Mouse (Mus musculus) testis, adult 2 months (tissue): ENCODE measurements around the gene Abt1. TPM values are rescaled to one million over a fixed set of nuclear protein-coding genes. Genes with fewer than 3 reads are reported as not detected.

Experiments
- H3K27ac ChIP-seq: fragments of 200-500 bp; 2 replicates; pipeline ENCODE4 v1.5.1; 2012; ENCODE audit warnings: low read depth, low read length; ENCODE audit not compliant: control insufficient read depth, insufficient read depth
- H3K27me3 ChIP-seq: fragments of 200-500 bp; 2 replicates; pipeline ENCODE4 v1.6.1; 2012; ENCODE audit warnings: mild to moderate bottlenecking, low read length, moderate library complexity; ENCODE audit not compliant: control insufficient read depth, insufficient read depth
- H3K36me3 ChIP-seq: fragments of 200-500 bp; 2 replicates; pipeline ENCODE4 v1.6.1; 2012; ENCODE audit warnings: mild to moderate bottlenecking, low read length; ENCODE audit not compliant: control insufficient read depth, insufficient read depth
- H3K4me1 ChIP-seq: fragments of 200-500 bp; 2 replicates; pipeline ENCODE4 v1.6.1; 2012; ENCODE audit warnings: low read length; ENCODE audit not compliant: control insufficient read depth, insufficient read depth
- H3K4me3 ChIP-seq: fragments of 200-500 bp; 2 replicates; pipeline ENCODE4 v1.5.1; 2012; ENCODE audit warnings: low read depth, mild to moderate bottlenecking, low read length, moderate library complexity, mixed read lengths; ENCODE audit not compliant: control insufficient read depth
- CTCF ChIP-seq: fragments of 200-500 bp; IDR thresholded peaks from 2 replicates; pipeline ENCODE4 v1.5.1; 2012; ENCODE audit warnings: low read depth, mild to moderate bottlenecking, inconsistent platforms, low read length, moderate library complexity; ENCODE audit not compliant: control insufficient read depth, insufficient read depth, insufficient replicate concordance
- POLR2A ChIP-seq: fragments of 200-500 bp; IDR thresholded peaks from 2 replicates; pipeline ENCODE4 v1.6.1; 2012; ENCODE audit warnings: low read depth, mild to moderate bottlenecking, inconsistent platforms, low read length, moderate library complexity; ENCODE audit not compliant: control insufficient read depth
- polyA plus RNA-seq: library from polyadenylated mRNA; depleted of rRNA; stranded (reverse); fragments of >200 nt; gene quantifications from 2 replicates; pipeline ENCODE4 v1.2.3, GENCODE M21; 2012

Gene Abt1
- polyA plus RNA-seq, 1 experiment, result 2.0 TPM

DNA sequence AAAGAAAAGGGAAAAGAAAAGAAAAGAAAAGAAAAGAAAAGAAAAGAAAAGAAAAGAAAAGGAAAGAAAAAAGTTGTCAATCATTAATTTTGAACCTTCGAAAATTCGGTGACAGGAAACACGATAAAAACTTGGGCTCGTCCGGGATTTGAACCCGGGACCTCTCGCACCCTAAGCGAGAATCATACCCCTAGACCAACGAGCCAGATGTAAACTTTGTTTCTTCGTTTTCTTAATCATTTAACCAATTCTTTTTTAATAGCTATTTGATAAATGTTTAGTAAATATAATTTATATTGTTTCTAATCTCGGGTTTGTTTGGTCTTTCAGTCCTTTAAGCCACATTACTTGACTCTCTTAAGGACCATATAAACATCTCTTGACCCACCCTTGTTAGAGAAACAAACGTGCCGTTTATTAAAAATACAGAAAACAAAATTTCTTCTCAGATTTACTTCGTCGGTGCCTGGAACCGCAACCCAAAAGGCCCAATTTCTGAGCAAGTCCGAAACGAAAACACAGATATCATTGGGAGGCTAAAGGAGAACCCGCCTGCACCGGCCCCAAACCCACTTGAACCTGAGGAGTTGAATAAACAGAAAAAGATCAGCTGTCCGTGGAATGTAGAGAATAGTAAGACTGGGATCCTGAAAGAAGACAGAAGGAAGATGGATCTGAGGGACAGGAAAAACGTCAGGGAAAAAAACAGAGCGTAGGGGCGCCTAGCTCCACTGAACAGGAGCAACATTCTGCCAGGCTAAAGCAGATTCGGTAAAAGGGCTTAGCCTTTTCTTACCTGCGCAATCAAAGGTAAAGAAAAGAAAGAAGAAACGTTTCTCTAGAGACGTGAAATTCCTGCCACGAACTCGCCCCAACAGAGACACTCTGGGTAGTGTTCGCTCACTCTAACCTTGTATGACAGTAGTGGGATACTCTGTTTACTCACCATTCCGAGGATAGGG, 13.5 kb upstream of the Abt1 start:
- TF ChIP-seq CTCF (no peak), POLR2A (no peak)
- Histone ChIP-seq H3K4me3 (peak overlapping the region; percentile 27), H3K27ac (peak overlapping the region; percentile 15), H3K4me1 (no peaks in the 10 kb centered on the region; the same call in 1 of the 2 replicates), H3K36me3 (no peaks in the 10 kb centered on the region), H3K27me3 (no peaks in the 10 kb centered on the region)

DNA sequence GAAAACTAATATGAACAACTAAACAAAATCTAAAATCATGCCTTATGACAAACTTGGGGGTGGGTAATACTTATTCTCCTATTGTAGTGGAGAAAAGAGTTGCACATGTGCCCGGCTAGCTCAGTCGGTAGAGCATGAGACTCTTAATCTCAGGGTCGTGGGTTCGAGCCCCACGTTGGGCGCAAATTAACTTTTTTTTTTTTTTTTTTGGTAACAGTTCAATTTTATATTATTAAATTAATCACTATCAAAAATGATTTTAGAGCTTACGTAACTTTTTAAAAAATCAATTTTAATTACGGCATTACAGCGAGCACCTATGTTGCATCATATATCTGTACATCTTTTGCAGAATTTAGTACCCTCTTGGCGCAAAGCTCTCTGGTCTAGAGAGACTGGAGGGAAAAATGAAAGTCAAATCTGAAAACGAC, 12.6 kb upstream of the Abt1 start:
- TF ChIP-seq CTCF (no peak), POLR2A (no peak)
- Histone ChIP-seq H3K4me3 (no peak overlapping the region), H3K4me1 (no peaks in the 10 kb centered on the region; the same call in 1 of the 2 replicates), H3K36me3 (no peaks in the 10 kb centered on the region), H3K27ac (no peak overlapping the region), H3K27me3 (no peaks in the 10 kb centered on the region)

DNA sequence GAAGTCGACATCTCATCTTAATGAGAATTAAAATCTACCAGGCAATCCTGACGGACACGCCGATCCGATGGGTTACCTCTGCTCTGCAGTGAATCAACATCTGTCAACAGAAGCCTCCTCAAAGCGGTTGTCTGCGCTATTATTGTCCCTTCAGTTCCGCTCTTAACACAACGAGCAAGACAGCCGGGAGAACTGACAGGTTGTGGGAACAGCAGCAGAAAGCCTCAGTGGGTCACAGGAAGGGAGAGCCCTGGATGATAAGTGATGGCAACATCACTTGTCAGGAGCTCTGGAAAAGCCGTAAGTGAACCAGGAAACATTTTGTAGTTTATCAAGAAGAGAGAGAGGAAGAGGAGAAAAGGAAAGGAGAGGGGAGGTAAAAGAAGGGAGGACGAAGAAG, 12.0 kb upstream of the Abt1 start:
- no peaks in the 10 kb centered on the region; the same call in 1 of the 2 replicates for H3K4me1 ChIP-seq
- no peaks in the 10 kb centered on the region for H3K36me3 ChIP-seq
- no peaks in the 10 kb centered on the region for H3K27me3 ChIP-seq
- H3K27ac ChIP-seq, result no peak overlapping the region
- TF ChIP-seq CTCF (no peak), POLR2A (no peak)
- no peak overlapping the region for H3K4me3 ChIP-seq

GRCm38 (mm10) chr13:23435241-23435640, 11.6 kb upstream of the Abt1 start:
- H3K27me3 ChIP-seq, result no peaks in the 10 kb centered on the region
- no peaks in the 10 kb centered on the region; the same call in 1 of the 2 replicates for H3K4me1 ChIP-seq
- no peak overlapping the region for H3K27ac ChIP-seq
- H3K36me3 ChIP-seq, result no peaks in the 10 kb centered on the region
- no peak overlapping the region for H3K4me3 ChIP-seq
- TF ChIP-seq CTCF (no peak), POLR2A (no peak)

DNA sequence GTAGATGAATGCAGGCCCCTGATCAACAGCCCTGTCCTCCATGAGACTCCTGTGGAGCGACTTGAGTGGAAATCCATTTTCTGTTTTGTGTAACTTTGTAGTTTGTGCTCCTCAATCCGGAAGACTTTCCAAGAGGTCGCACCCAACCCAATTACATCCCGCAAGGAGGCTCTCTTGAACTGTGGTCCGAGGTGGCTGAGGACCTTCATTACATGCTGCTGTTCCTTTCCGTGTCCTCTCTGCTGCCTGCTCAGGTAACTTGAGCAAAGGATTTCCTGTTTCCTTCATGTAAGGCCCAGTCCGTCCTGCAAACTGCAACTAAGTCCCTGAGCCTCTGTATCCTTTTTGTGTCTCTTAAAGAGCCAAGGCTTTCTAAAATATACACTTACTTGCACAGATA, 10.8 kb upstream of the Abt1 start:
- no peak for TF ChIP-seq POLR2A
- no peak for TF ChIP-seq CTCF
- no peak overlapping the region for H3K4me3 ChIP-seq
- peaks cover 2% of the 10 kb centered on the region; the same call in 1 of the 2 replicates for H3K4me1 ChIP-seq
- no peaks in the 10 kb centered on the region for H3K27me3 ChIP-seq
- H3K27ac ChIP-seq, result no peak overlapping the region
- H3K36me3 ChIP-seq, result no peaks in the 10 kb centered on the region

DNA sequence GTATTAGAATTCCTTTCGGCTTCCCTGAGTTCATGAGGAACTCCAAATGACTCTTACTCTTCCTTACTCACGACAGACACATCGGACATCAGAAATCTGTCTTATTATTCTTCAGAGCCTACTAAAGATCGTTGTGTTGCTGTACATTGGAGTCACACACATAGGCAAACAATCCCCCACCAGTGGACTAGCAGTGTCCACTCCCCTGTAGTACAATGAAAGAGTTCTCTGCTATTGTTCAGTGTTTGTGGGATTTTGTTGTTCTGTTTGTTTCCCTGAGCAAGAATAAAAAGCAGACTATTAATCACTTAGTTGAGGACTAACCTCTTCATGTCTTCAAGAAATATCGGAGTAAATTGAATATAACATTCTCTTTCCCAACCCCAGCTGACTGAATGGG, 10.1 kb upstream of the Abt1 start:
- Histone ChIP-seq H3K27me3 (no peaks in the 10 kb centered on the region), H3K4me1 (peaks cover 2% of the 10 kb centered on the region; the same call in 1 of the 2 replicates), H3K27ac (no peak overlapping the region), H3K4me3 (no peak overlapping the region), H3K36me3 (no peaks in the 10 kb centered on the region)
- TF ChIP-seq CTCF (no peak), POLR2A (no peak)

DNA sequence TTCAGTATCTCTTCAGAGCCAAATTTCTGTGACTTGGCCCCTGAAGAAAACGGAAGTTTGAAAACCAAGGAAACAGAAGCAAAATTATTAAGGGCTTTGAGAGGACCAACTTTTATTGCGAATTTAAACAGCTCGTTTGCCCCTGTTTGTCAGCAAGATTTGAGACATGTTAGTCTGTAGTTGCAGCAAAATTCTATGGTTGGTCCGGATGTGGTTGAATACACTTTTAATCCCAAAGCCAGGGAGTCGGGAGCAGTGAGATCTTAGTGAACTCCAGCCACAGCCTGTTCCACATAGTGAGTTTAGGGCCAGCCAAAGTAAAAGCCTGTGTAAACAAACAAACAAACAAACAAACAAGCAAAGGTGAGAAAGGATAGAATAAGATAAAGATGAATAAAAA, 9.5 kb upstream of the Abt1 start:
- peaks cover 2% of the 10 kb centered on the region; the same call in 1 of the 2 replicates for H3K4me1 ChIP-seq
- no peaks in the 10 kb centered on the region for H3K27me3 ChIP-seq
- no peak overlapping the region for H3K4me3 ChIP-seq
- no peaks in the 10 kb centered on the region for H3K36me3 ChIP-seq
- TF ChIP-seq POLR2A, result no peak
- no peak for TF ChIP-seq CTCF
- no peak overlapping the region for H3K27ac ChIP-seq

DNA sequence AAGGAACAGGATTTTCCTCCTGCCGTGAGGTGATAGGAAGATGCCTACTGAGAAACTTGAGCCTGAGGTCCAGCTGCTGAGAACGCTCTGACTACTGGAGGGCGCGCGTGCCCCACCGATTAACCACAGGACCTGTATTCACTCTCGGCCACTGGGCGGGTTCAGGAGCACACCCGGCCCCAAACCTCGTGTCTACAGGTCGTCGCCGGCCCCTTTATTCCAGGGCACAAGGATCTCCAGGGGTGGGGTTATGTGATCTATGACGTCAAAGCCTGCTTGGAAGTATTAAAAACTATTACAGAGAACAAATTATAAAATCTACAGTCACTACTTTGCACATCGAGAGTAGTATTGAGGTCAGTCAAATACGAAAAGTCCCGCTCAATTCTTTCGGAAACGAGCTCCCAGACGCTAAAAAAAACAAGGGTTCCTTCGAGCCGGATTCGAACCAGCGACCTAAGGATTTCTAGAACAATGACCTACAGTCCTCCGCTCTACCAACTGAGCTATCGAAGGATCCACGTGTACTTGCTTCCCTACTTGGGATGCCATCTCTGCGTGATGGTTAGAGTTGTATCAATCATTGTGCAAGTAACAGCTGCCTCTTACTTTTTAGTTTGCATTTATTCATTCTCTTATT, 9.0 kb upstream of the Abt1 start:
- Histone ChIP-seq H3K36me3 (no peaks in the 10 kb centered on the region), H3K4me1 (peaks cover 2% of the 10 kb centered on the region; the same call in 1 of the 2 replicates), H3K27me3 (no peaks in the 10 kb centered on the region), H3K27ac (no peak overlapping the region), H3K4me3 (peak overlapping the region; percentile 23)
- peak; percentile 49; the same call in 1 of the 2 replicates for TF ChIP-seq POLR2A
- peak; percentile 72; the same call in 1 of the 2 replicates for TF ChIP-seq CTCF
